Mouse (Mus musculus): ENCODE results near the gene Ybx1. TPM values are rescaled to one million over a fixed set of nuclear protein-coding genes. Genes with fewer than 3 reads are reported as not detected.
A peak's percentile ranks its signal among the peaks of the same experiment; 100 is the strongest.

Gene Ybx1
- polyA plus RNA-seq, 1 experiment from 2014 or later: 976 TPM

GRCm38 (mm10) chr4:119259344-119260254 lies 34.8 kb downstream of the Ybx1 start:
- Histone ChIP-seq H3K9me3 (ENCODE audit: control insufficient read depth, low read length) (no peaks in the 10 kb centered on the region), H3K36me3 (ENCODE audit: control insufficient read depth, insufficient read depth, low read length) (no peaks in the 10 kb centered on the region), H3K4me2 (ENCODE audit: low read depth, low read length) (no peak overlapping the region), H3K9ac (replicated peaks; ENCODE audit: low read depth, low read length) (no peak overlapping the region), H3K4me1 (ENCODE audit: control insufficient read depth, insufficient read depth, low read length) (no peaks in the 10 kb centered on the region), H3K27me3 (ENCODE audit: control insufficient read depth, insufficient read depth, low read length) (no peaks in the 10 kb centered on the region), H3K27ac (ENCODE audit: low read depth, low read length) (no peak overlapping the region), H3K4me3 (ENCODE audit: low read depth, low read length) (no peak overlapping the region)
- no peak for ATAC-seq (ENCODE audit: low read depth)
- 79% methylated on average over 15 of the region's 15 CpGs for WGBS

GRCm38 (mm10) chr4:119257083-119257482 lies 37.3 kb downstream of the Ybx1 start:
- ATAC-seq (ENCODE audit: low read depth): no peak
- H3K4me3 ChIP-seq (ENCODE audit: low read depth, low read length): no peak overlapping the region
- H3K9ac ChIP-seq (replicated peaks; ENCODE audit: low read depth, low read length): no peak overlapping the region
- no peaks in the 10 kb centered on the region for H3K27me3 ChIP-seq (ENCODE audit: control insufficient read depth, insufficient read depth, low read length)
- H3K9me3 ChIP-seq (ENCODE audit: control insufficient read depth, low read length): no peaks in the 10 kb centered on the region
- H3K4me1 ChIP-seq (ENCODE audit: control insufficient read depth, insufficient read depth, low read length): peaks cover 6% of the 10 kb centered on the region
- H3K27ac ChIP-seq (ENCODE audit: low read depth, low read length): no peak overlapping the region
- WGBS: 81% methylated on average over 6 of the region's 6 CpGs
- H3K4me2 ChIP-seq (ENCODE audit: low read depth, low read length): no peak overlapping the region
- no peaks in the 10 kb centered on the region for H3K36me3 ChIP-seq (ENCODE audit: control insufficient read depth, insufficient read depth, low read length)

- H3K36me3 ChIP-seq (ENCODE audit: control insufficient read depth, insufficient read depth, low read length): no peaks in the 10 kb centered on the region
- no peak for ATAC-seq (ENCODE audit: low read depth)
- no peaks in the 10 kb centered on the region for H3K27me3 ChIP-seq (ENCODE audit: control insufficient read depth, insufficient read depth, low read length)
- H3K27ac ChIP-seq (ENCODE audit: low read depth, low read length): peak within 1 kb of the TSS; percentile 45
- peaks cover 6% of the 10 kb centered on the region for H3K4me1 ChIP-seq (ENCODE audit: control insufficient read depth, insufficient read depth, low read length)
- no peak within 1 kb of the TSS for H3K9ac ChIP-seq (replicated peaks; ENCODE audit: low read depth, low read length)
- no peaks in the 10 kb centered on the region for H3K9me3 ChIP-seq (ENCODE audit: control insufficient read depth, low read length)
- no peak within 1 kb of the TSS for H3K4me2 ChIP-seq (ENCODE audit: low read depth, low read length)
- no peak within 1 kb of the TSS for H3K4me3 ChIP-seq (ENCODE audit: low read depth, low read length)
- 81% methylated on average over 12 of the region's 12 CpGs for WGBS
These were observed 39.1 kb downstream of the Ybx1 start, which contains the start of gene Cldn19 for GRCm38 (mm10) chr4:119255351-119255750. Cldn19 (plus strand) TSS chr4:119255414.

- Histone ChIP-seq H3K4me3 (ENCODE audit: low read depth, low read length) (no peak overlapping the region), H3K9me3 (ENCODE audit: control insufficient read depth, low read length) (no peaks in the 10 kb centered on the region), H3K27me3 (ENCODE audit: control insufficient read depth, insufficient read depth, low read length) (no peaks in the 10 kb centered on the region), H3K4me1 (ENCODE audit: control insufficient read depth, insufficient read depth, low read length) (peaks cover 6% of the 10 kb centered on the region), H3K27ac (ENCODE audit: low read depth, low read length) (peak overlapping the region; percentile 45), H3K36me3 (ENCODE audit: control insufficient read depth, insufficient read depth, low read length) (no peaks in the 10 kb centered on the region), H3K4me2 (ENCODE audit: low read depth, low read length) (no peak overlapping the region), H3K9ac (replicated peaks; ENCODE audit: low read depth, low read length) (no peak overlapping the region)
- peak; percentile 65 for ATAC-seq (ENCODE audit: low read depth)
- 24% methylated on average over 9 of the region's 9 CpGs for WGBS
These were observed 40.3 kb downstream of the Ybx1 start for GRCm38 (mm10) chr4:119254012-119254618.

- no peak overlapping the region for H3K4me3 ChIP-seq (ENCODE audit: low read depth, low read length)
- H3K9ac ChIP-seq (replicated peaks; ENCODE audit: low read depth, low read length): no peak overlapping the region
- H3K4me2 ChIP-seq (ENCODE audit: low read depth, low read length): no peak overlapping the region
- H3K27me3 ChIP-seq (ENCODE audit: control insufficient read depth, insufficient read depth, low read length): no peaks in the 10 kb centered on the region
- H3K27ac ChIP-seq (ENCODE audit: low read depth, low read length): no peak overlapping the region
- WGBS: 63% methylated on average over 7 of the region's 7 CpGs
- ATAC-seq (ENCODE audit: low read depth): no peak
- peaks cover 9% of the 10 kb centered on the region for H3K4me1 ChIP-seq (ENCODE audit: control insufficient read depth, insufficient read depth, low read length)
- no peaks in the 10 kb centered on the region for H3K9me3 ChIP-seq (ENCODE audit: control insufficient read depth, low read length)
- H3K36me3 ChIP-seq (ENCODE audit: control insufficient read depth, insufficient read depth, low read length): no peaks in the 10 kb centered on the region; the same call in 1 of the 2 replicates
These were observed 42.2 kb downstream of the Ybx1 start for GRCm38 (mm10) chr4:119252025-119252808.

GRCm38 (mm10) chr4:119248407-119248965 lies 45.9 kb downstream of the Ybx1 start:
- H3K36me3 ChIP-seq (ENCODE audit: control insufficient read depth, insufficient read depth, low read length): peaks cover 14% of the 10 kb centered on the region
- H3K4me1 ChIP-seq (ENCODE audit: control insufficient read depth, insufficient read depth, low read length): peaks cover 6% of the 10 kb centered on the region; the same call in 1 of the 2 replicates
- H3K4me3 ChIP-seq (ENCODE audit: low read depth, low read length): no peak overlapping the region
- H3K9ac ChIP-seq (replicated peaks; ENCODE audit: low read depth, low read length): no peak overlapping the region
- WGBS: 85% methylated on average over 11 of the region's 11 CpGs
- no peak for ATAC-seq (ENCODE audit: low read depth)
- no peak overlapping the region for H3K27ac ChIP-seq (ENCODE audit: low read depth, low read length)
- H3K27me3 ChIP-seq (ENCODE audit: control insufficient read depth, insufficient read depth, low read length): no peaks in the 10 kb centered on the region
- no peaks in the 10 kb centered on the region for H3K9me3 ChIP-seq (ENCODE audit: control insufficient read depth, low read length)
- H3K4me2 ChIP-seq (ENCODE audit: low read depth, low read length): no peak overlapping the region

- Histone ChIP-seq H3K4me2 (ENCODE audit: low read depth, low read length) (no peak overlapping the region), H3K9ac (replicated peaks; ENCODE audit: low read depth, low read length) (no peak overlapping the region), H3K36me3 (ENCODE audit: control insufficient read depth, insufficient read depth, low read length) (peaks cover 21% of the 10 kb centered on the region), H3K9me3 (ENCODE audit: control insufficient read depth, low read length) (no peaks in the 10 kb centered on the region), H3K4me3 (ENCODE audit: low read depth, low read length) (no peak overlapping the region), H3K4me1 (ENCODE audit: control insufficient read depth, insufficient read depth, low read length) (peaks cover 6% of the 10 kb centered on the region; the same call in 1 of the 2 replicates), H3K27ac (ENCODE audit: low read depth, low read length) (peak overlapping the region; percentile 18; the same call in 1 of the 2 replicates), H3K27me3 (ENCODE audit: control insufficient read depth, insufficient read depth, low read length) (no peaks in the 10 kb centered on the region)
- ATAC-seq (ENCODE audit: low read depth): peak; percentile 74
- 31% methylated on average over 13 of the region's 13 CpGs for WGBS
These were observed 46.8 kb downstream of the Ybx1 start for GRCm38 (mm10) chr4:119247462-119248235.

GRCm38 (mm10) chr4:119246688-119247225 lies 47.6 kb downstream of the Ybx1 start:
- WGBS: 76% methylated on average over 14 of the region's 14 CpGs
- Histone ChIP-seq H3K36me3 (ENCODE audit: control insufficient read depth, insufficient read depth, low read length) (peaks cover 30% of the 10 kb centered on the region), H3K4me1 (ENCODE audit: control insufficient read depth, insufficient read depth, low read length) (peaks cover 6% of the 10 kb centered on the region; the same call in 1 of the 2 replicates), H3K9me3 (ENCODE audit: control insufficient read depth, low read length) (no peaks in the 10 kb centered on the region), H3K4me2 (ENCODE audit: low read depth, low read length) (no peak overlapping the region), H3K9ac (replicated peaks; ENCODE audit: low read depth, low read length) (no peak overlapping the region), H3K4me3 (ENCODE audit: low read depth, low read length) (no peak overlapping the region), H3K27ac (ENCODE audit: low read depth, low read length) (no peak overlapping the region), H3K27me3 (ENCODE audit: control insufficient read depth, insufficient read depth, low read length) (no peaks in the 10 kb centered on the region)
- ATAC-seq (ENCODE audit: low read depth): no peak

Measured in neural tube, embryonic 14.5 days (tissue).